Mouse (Mus musculus): ENCODE results near the gene Pde6g.
A peak's percentile ranks its signal among the peaks of the same experiment; 100 is the strongest.

Pde6g gene

GRCm38 (mm10) chr11:120465521-120465920 lies 12.2 kb upstream of the Pde6g start:
- DNase-seq = no peak

GRCm38 (mm10) chr11:120464365-120464764 lies 11.1 kb upstream of the Pde6g start:
- DNase-seq = no peak

- no peak for DNase-seq
These were observed 10.2 kb upstream of the Pde6g start for GRCm38 (mm10) chr11:120463536-120463935.

GRCm38 (mm10) chr11:120458847-120459597 lies 5.7 kb upstream of the Pde6g start:
- no peak for DNase-seq

GRCm38 (mm10) chr11:120457772-120458751 lies 4.8 kb upstream of the Pde6g start, which contains the start of the genes Oxld1 and Ccdc137:
Gene Oxld1 (minus strand): TSS chr11:120458068.
Gene Ccdc137 (plus strand): TSS chr11:120458115.
- DNase-seq = peak; percentile 80

- DNase-seq = no peak
These were observed 4.1 kb upstream of the Pde6g start for GRCm38 (mm10) chr11:120457370-120457769.

- DNase-seq = no peak
These were observed 2.1 kb upstream of the Pde6g start for GRCm38 (mm10) chr11:120455413-120455812.

GRCm38 (mm10) chr11:120454965-120455364 lies 1.7 kb upstream of the Pde6g start:
- DNase-seq = no peak

- no peak for DNase-seq
These were observed 1.1 kb downstream of the Pde6g start for GRCm38 (mm10) chr11:120452246-120452645.

- no peak for DNase-seq
These were observed 6.1 kb downstream of the Pde6g start for GRCm38 (mm10) chr11:120447179-120447578.

- DNase-seq = no peak
These were observed 7.8 kb downstream of the Pde6g start for GRCm38 (mm10) chr11:120445475-120445874.

- DNase-seq = no peak
These were observed 9.2 kb downstream of the Pde6g start for GRCm38 (mm10) chr11:120444106-120444505.

GRCm38 (mm10) chr11:120442765-120443280 lies 10.5 kb downstream of the Pde6g start:
- DNase-seq = no peak

GRCm38 (mm10) chr11:120442344-120442743 lies 11.0 kb downstream of the Pde6g start, which contains the start of gene Tspan10:
Gene Tspan10 (plus strand): TSS chr11:120442644.
- DNase-seq = no peak

GRCm38 (mm10) chr11:120437857-120438385 lies 15.4 kb downstream of the Pde6g start:
- no peak for DNase-seq

GRCm38 (mm10) chr11:120437152-120437856 lies 16.0 kb downstream of the Pde6g start, which contains the start of gene Nploc4:
Gene Nploc4 (minus strand): TSS chr11:120437708.
- DNase-seq = peak; percentile 87

GRCm38 (mm10) chr11:120426727-120427126 lies 26.6 kb downstream of the Pde6g start:
- DNase-seq = no peak

GRCm38 (mm10) chr11:120423569-120424295 lies 29.6 kb downstream of the Pde6g start:
- peak; percentile 67 for DNase-seq

- no peak for DNase-seq
These were observed 30.4 kb downstream of the Pde6g start for GRCm38 (mm10) chr11:120422651-120423568.

GRCm38 (mm10) chr11:120418592-120418991 lies 34.7 kb downstream of the Pde6g start:
- DNase-seq = no peak
